8 mouse cellular contexts compared by ENCODE assay signal in genomic region chr6:88723806-88724312, GRCm38 (mm10). TPM values are rescaled to one million over a fixed set of nuclear protein-coding genes. Genes with fewer than 3 reads are reported as not detected.
DNase-seq lines count a peak whose midpoint lies in the region; ATAC-seq and TF ChIP-seq lines count a peak whose summit lies in the region.

No protein-coding gene starts in this region.

- H3K9ac ChIP-seq in kidney, postnatal 0 days (ENCODE audit: low read depth, low read length) = peak overlapping the region; percentile 65
- H3K9ac ChIP-seq in hindbrain, embryonic 16.5 days (ENCODE audit: low read depth, low read length) = peak overlapping the region; percentile 82

- DNase-seq in kidney, postnatal 0 days (ENCODE audit: low spot score) = no peak
- DNase-seq in kidney, adult 9 months = no peak
- DNase-seq in embryonic facial prominence, embryonic 10.5 days (ENCODE audit: low spot score) = no peak
- DNase-seq in adrenal gland, postnatal 14 days = no peak
- DNase-seq in urinary bladder, postnatal 10 days (ENCODE audit: low spot score) = no peak
- DNase-seq in urinary bladder, postnatal 25 days (ENCODE audit: low spot score) = no peak

- peak overlapping the region; percentile 52 for H3ac ChIP-seq in myocyte (ENCODE audit: control insufficient read depth, insufficient read length)

- H3K27ac ChIP-seq in kidney, postnatal 0 days = peak overlapping the region; percentile 77
- H3K27ac ChIP-seq in embryonic facial prominence, embryonic 10.5 days (replicated peaks) = peak overlapping the region; percentile 75
- H3K27ac ChIP-seq in hindbrain, embryonic 16.5 days (ENCODE audit: low read depth, low read length) = peak overlapping the region; percentile 77

- TF ChIP-seq CTCF in kidney, postnatal 0 days (IDR thresholded peaks at IDR 0.05; ENCODE audit: low read depth) = no peak

- no peaks in the 10 kb centered on the region for H3K79me2 ChIP-seq in myocyte (ENCODE audit: control insufficient read depth, insufficient read depth)

- peak overlapping the region; percentile 71 for H3K4me3 ChIP-seq in kidney, postnatal 0 days (replicated peaks; ENCODE audit: low read depth, low read length)
- H3K4me3 ChIP-seq in embryonic facial prominence, embryonic 10.5 days = peak overlapping the region; percentile 83
- peak overlapping the region; percentile 68 for H3K4me3 ChIP-seq in hindbrain, embryonic 16.5 days (ENCODE audit: low read length)
- peak overlapping the region; percentile 17 for H3K4me3 ChIP-seq in myocyte

- H3K27me3 ChIP-seq in kidney, postnatal 0 days (ENCODE audit: insufficient read depth, low read length) = no peaks in the 10 kb centered on the region
- peaks cover 66% of the 10 kb centered on the region for H3K27me3 ChIP-seq in embryonic facial prominence, embryonic 10.5 days (replicated peaks; ENCODE audit: low read depth, poor library complexity, severe bottlenecking)
- H3K27me3 ChIP-seq in hindbrain, embryonic 16.5 days (replicated peaks; ENCODE audit: control insufficient read depth, insufficient read depth, low read length) = no peaks in the 10 kb centered on the region
- H3K27me3 ChIP-seq in myocyte (ENCODE audit: control insufficient read depth, insufficient read depth, insufficient read length) = peaks cover 16% of the 10 kb centered on the region

- H3K9me3 ChIP-seq in kidney, postnatal 0 days (replicated peaks; ENCODE audit: low read length) = no peaks in the 10 kb centered on the region
- no peaks in the 10 kb centered on the region for H3K9me3 ChIP-seq in embryonic facial prominence, embryonic 10.5 days
- no peaks in the 10 kb centered on the region for H3K9me3 ChIP-seq in hindbrain, embryonic 16.5 days (ENCODE audit: control insufficient read depth, low read length)

- peaks cover 12% of the 10 kb centered on the region for H3K4me1 ChIP-seq in kidney, postnatal 0 days (replicated peaks; ENCODE audit: insufficient read depth, low read length)
- H3K4me1 ChIP-seq in embryonic facial prominence, embryonic 10.5 days = peaks cover 22% of the 10 kb centered on the region
- peaks cover 11% of the 10 kb centered on the region; the same call in 1 of the 2 replicates for H3K4me1 ChIP-seq in hindbrain, embryonic 16.5 days (ENCODE audit: control insufficient read depth, insufficient read depth, low read depth, low read length)

- ATAC-seq in kidney, postnatal 0 days (replicated peaks; ENCODE audit: low FRiP score, low read depth) = peak; percentile 19; the same call in 1 of the 2 replicates
- ATAC-seq in hindbrain, embryonic 16.5 days = peak; percentile 64

- 30% methylated on average over 14 of the region's 14 CpGs for WGBS in kidney, postnatal 0 days
- WGBS in embryonic facial prominence, embryonic 10.5 days = 39% methylated on average over 14 of the region's 14 CpGs
- 29% methylated on average over 14 of the region's 14 CpGs for WGBS in hindbrain, embryonic 16.5 days

- TF ChIP-seq POLR2A in myocyte (IDR thresholded peaks at IDR 0.05; ENCODE audit: insufficient read length, low read depth) = no peak

- H3K4me2 ChIP-seq in kidney, postnatal 0 days (ENCODE audit: low read length) = peak overlapping the region; percentile 99
- peak overlapping the region; percentile 93 for H3K4me2 ChIP-seq in hindbrain, embryonic 16.5 days (ENCODE audit: low read length)
- H3K4me2 ChIP-seq in myocyte (ENCODE audit: low read depth) = peak overlapping the region; percentile 91

- H3K36me3 ChIP-seq in kidney, postnatal 0 days (ENCODE audit: insufficient read depth, low read length) = no peaks in the 10 kb centered on the region
- no peaks in the 10 kb centered on the region for H3K36me3 ChIP-seq in embryonic facial prominence, embryonic 10.5 days (replicated peaks)
- no peaks in the 10 kb centered on the region for H3K36me3 ChIP-seq in hindbrain, embryonic 16.5 days (ENCODE audit: control insufficient read depth, insufficient read depth, low read length)
- no peaks in the 10 kb centered on the region for H3K36me3 ChIP-seq in myocyte (ENCODE audit: control insufficient read depth, insufficient read depth)

TF ChIP-seq in myocyte, 11 proteins besides CTCF, POLR2A, EP300 and RAD21:
- TF ChIP-seq CEBPB (IDR thresholded peaks at IDR 0.05; ENCODE audit: insufficient read depth, poor library complexity, severe bottlenecking) (no peak), SRF (IDR thresholded peaks at IDR 0.05; ENCODE audit: control insufficient read depth, insufficient read length, low read depth) (no peak)

RNA-seq across cellular contexts. Expression of gene Mgll, which starts 0.4 kb away (rescaled TPM):
- 43.6 and 51.4 TPM in 2 replicates for polyA plus RNA-seq in kidney, postnatal 0 days (2015; fragmentation: Nextera tagmentation; extraction: Ambion mirVana)
- polyA plus RNA-seq in embryonic facial prominence, embryonic 10.5 days (2016; fragmentation: Nextera tagmentation; extraction: Ambion mirVana) = 6.2 and 6.6 TPM in 2 replicates
- polyA plus RNA-seq in hindbrain, embryonic 16.5 days (2015; fragmentation: Nextera tagmentation; extraction: Ambion mirVana) = 79.1 and 96.8 TPM in 2 replicates
- polyA plus RNA-seq in myocyte (2012; fragmentation: generic; extraction: Trizol) = 4.7 TPM
- 232 and 279 TPM in 2 replicates for total RNA-seq in adrenal gland, postnatal 14 days (2021)

Comparison
In these comparisons a context has a peak if more than half of its experiments do, and no peak if none do; other contexts are left out.
1. H3K4me3 ChIP-seq: peak in every context shown above with its lines; median percentile 83 in embryonic facial prominence, embryonic 10.5 days; 71 in kidney, postnatal 0 days; 68 in hindbrain, embryonic 16.5 days; 17 in myocyte.